In genomic region chr14:57619487-57619886, GRCm38 (mm10) we compare ENCODE assay signal across 9 mouse cellular contexts. TPM values are rescaled to one million over a fixed set of nuclear protein-coding genes. Genes with fewer than 3 reads are reported as not detected.
A peak's percentile ranks its signal among the peaks of the same experiment; 100 is the strongest.
DNase-seq lines count a peak whose midpoint lies in the region; ATAC-seq and TF ChIP-seq lines count a peak whose summit lies in the region.
"Had no signal": no experiment of that assay in that cellular context is flagged by ENCODE, and none has a peak within 500 bp of the region (broad histone marks: within the 10 kb centered on the region; RNA-seq: fewer than 3 reads in every experiment).

No protein-coding gene starts in this region.

- no peak overlapping the region for H3K27ac ChIP-seq in lung, postnatal 0 days (ENCODE audit: low read length)
- H3K27ac ChIP-seq: limb, embryonic 13.5 days had no signal

- peak; percentile 66 for DNase-seq in gastrocnemius, adult 18-20 months (ENCODE audit: low spot score)
- DNase-seq in gastrocnemius, postnatal 25 days: no peak
- DNase-seq in right cerebral cortex, adult 18-20 months: peak; percentile 43
- no peak for DNase-seq in right cerebral cortex, postnatal 36 days (ENCODE audit: low spot score in 2 of 2)
- DNase-seq in brain, embryonic 14.5 days (ENCODE audit: low read depth): peak; percentile 72
- peak; percentile 77 for DNase-seq in induced T-regulatory cell, adult 2 months (ENCODE audit: low read depth)
- peak; percentile 90 for DNase-seq in lung, postnatal 0 days (ENCODE audit: low spot score)
- no peak for DNase-seq in frontal cortex, postnatal 14 days (ENCODE audit: low spot score in 2 of 2)

- no peak overlapping the region for H3K9ac ChIP-seq in lung, postnatal 0 days (replicated peaks; ENCODE audit: low read depth)
- H3K9ac ChIP-seq: limb, embryonic 13.5 days had no signal

- H3K9me3 ChIP-seq in lung, postnatal 0 days (ENCODE audit: low read length): no peaks in the 10 kb centered on the region
- H3K9me3 ChIP-seq: limb, embryonic 13.5 days had no signal

- 0 out of 2 replicates have a peak, but pooled peaks cover 5% of the 10 kb centered on the region for H3K36me3 ChIP-seq in lung, postnatal 0 days (ENCODE audit: insufficient read depth, low read length)

- H3K4me3 ChIP-seq in lung, postnatal 0 days (ENCODE audit: low read depth, low read length): no peak overlapping the region
- H3K4me3 ChIP-seq: limb, embryonic 13.5 days had no signal

- no peak overlapping the region for H3K4me2 ChIP-seq in lung, postnatal 0 days (replicated peaks; ENCODE audit: low read depth, low read length)
- H3K4me2 ChIP-seq: limb, embryonic 13.5 days had no signal

- TF ChIP-seq POLR2A in brain, embryonic 14.5 days (IDR thresholded peaks at IDR 0.05; ENCODE audit: borderline replicate concordance, extremely low read depth, insufficient read depth, insufficient read length, poor library complexity, severe bottlenecking): no peak

- ATAC-seq in lung, postnatal 0 days: peak; percentile 80

- 36% methylated on average over 2 of the region's 2 CpGs for WGBS in lung, postnatal 0 days

- TF ChIP-seq CTCF in brain, embryonic 14.5 days (IDR thresholded peaks at IDR 0.05; ENCODE audit: borderline replicate concordance, extremely low read depth, insufficient read depth, insufficient read length): peak; percentile 59; the same call in 1 of the 2 replicates
- TF ChIP-seq CTCF in lung, postnatal 0 days (IDR thresholded peaks at IDR 0.05): peak; percentile 87

- no peaks in the 10 kb centered on the region for H3K27me3 ChIP-seq in lung, postnatal 0 days (replicated peaks; ENCODE audit: insufficient read depth, low read length)
- H3K27me3 ChIP-seq: limb, embryonic 13.5 days had no signal

- no peaks in the 10 kb centered on the region for H3K4me1 ChIP-seq in lung, postnatal 0 days (ENCODE audit: insufficient read depth, low read depth, low read length)

- no peak for TF ChIP-seq EP300 in lung, postnatal 0 days (IDR thresholded peaks at IDR 0.05)

RNA-seq across cellular contexts. Expression of gene Xpo4, which starts 45.7 kb away (rescaled TPM):
- total RNA-seq in gastrocnemius, adult 18-20 months (2021): 10 to 100 TPM; 10.1 to 10.9 TPM
- total RNA-seq in gastrocnemius, postnatal 25 days (2021): 10 to 100 TPM in 1 of 2 experiments, 1 to 10 TPM in 1; 6.4 to 10.1 TPM
- polyA plus RNA-seq in brain, embryonic 14.5 days (2012; rRNA removed): 9.9 and 10.2 TPM in 2 replicates
- polyA plus RNA-seq in lung, postnatal 0 days (2015; fragmentation: Nextera tagmentation; extraction: Ambion mirVana): 6.4 and 7.0 TPM in 2 replicates

RNA-seq across cellular contexts. Expression of gene Eef1akmt1, which starts 48.1 kb away (rescaled TPM):
- 10 to 100 TPM; 45.1 to 47.3 TPM for total RNA-seq in gastrocnemius, adult 18-20 months (2021)
- total RNA-seq in gastrocnemius, postnatal 25 days (2021): 10 to 100 TPM; 23.2 to 24.2 TPM
- 36.4 and 44.7 TPM in 2 replicates for polyA plus RNA-seq in brain, embryonic 14.5 days (2012; rRNA removed)
- polyA plus RNA-seq in lung, postnatal 0 days (2015; fragmentation: Nextera tagmentation; extraction: Ambion mirVana): 64.1 and 69.9 TPM in 2 replicates

Comparison
In these comparisons a context has a peak if more than half of its experiments do, and no peak if none do; other contexts are left out.
1. DNase-seq: peak in gastrocnemius, adult 18-20 months (single experiment), right cerebral cortex, adult 18-20 months (single experiment), brain, embryonic 14.5 days (single experiment), induced T-regulatory cell, adult 2 months (single experiment) and lung, postnatal 0 days (single experiment); none in gastrocnemius, postnatal 25 days (single experiment), right cerebral cortex, postnatal 36 days (0 of 2) and frontal cortex, postnatal 14 days (0 of 2).